Mouse (Mus musculus): ENCODE measurements around the gene Lamc3. TPM values are rescaled to one million over a fixed set of nuclear protein-coding genes. Genes with fewer than 3 reads are reported as not detected.

The Lamc3 gene
- total RNA-seq, 2 experiments from 2014 or later, result 0.60 to 0.66 TPM

- DNase-seq, result no peak
- intact Hi-C loops (cut with DNase I; ENCODE audit: low total_unique reads), result no loop called here
These were observed 36.6 kb downstream of the Lamc3 start for GRCm38 (mm10) chr2:31923645-31924044.

DNA sequence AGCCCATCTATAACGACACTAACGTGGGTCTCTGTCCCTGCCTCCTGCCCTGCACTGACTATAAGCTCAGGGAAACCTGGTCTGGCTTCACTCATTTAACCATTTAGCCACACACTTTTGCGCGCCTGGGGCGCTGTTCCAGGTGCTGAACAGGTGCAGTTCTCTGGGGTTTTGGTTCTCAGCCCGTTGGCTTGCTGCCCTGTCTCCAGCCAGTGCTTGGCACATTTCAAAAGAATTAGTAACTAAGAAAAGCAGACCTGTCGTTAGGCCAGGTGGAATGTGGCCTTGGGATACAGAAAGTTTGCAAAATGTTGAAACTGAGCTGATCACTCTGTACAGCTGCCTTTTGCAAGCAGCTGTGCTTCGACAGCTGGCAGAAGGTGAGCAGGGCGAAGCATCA lies 37.7 kb downstream of the Lamc3 start:
- intact Hi-C loops (cut with DNase I; ENCODE audit: low total_unique reads), result no loop called here

GRCm38 (mm10) chr2:31925936-31926335 lies 38.8 kb downstream of the Lamc3 start:
- intact Hi-C loops (cut with DNase I; ENCODE audit: low total_unique reads), result no loop called here
- DNase-seq, result no peak

More for the DNA sequence above, 37.7 kb downstream of the Lamc3 start:
- DNase-seq, result peak; percentile 33

GRCm38 (mm10) chr2:31929664-31930063 lies 42.6 kb downstream of the Lamc3 start:
- intact Hi-C loops (cut with DNase I; ENCODE audit: low total_unique reads), result no loop called here
- DNase-seq, result no peak

DNA sequence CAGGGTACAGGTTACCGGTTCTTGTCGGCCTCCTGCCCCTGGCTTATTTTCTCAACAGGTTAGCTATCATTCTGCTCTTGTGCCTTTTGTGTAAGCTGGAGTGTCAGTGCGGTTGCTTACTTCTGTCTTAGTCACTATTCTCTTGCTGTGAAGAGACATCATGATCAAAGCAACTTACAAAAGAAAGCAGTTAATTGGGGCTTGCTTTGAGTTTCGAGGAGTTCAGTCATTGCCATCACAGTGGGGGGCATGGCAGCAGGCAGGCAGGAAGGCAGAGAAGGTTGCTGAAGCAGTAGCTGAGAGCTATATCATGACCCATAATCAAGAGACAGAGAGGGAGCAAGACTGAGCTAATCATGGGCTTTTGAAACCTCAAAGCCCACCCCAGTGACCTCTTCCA lies 47.5 kb downstream of the Lamc3 start:
- DNase-seq, result no peak
- intact Hi-C loops (cut with DNase I; ENCODE audit: low total_unique reads), result no loop called here

DNA sequence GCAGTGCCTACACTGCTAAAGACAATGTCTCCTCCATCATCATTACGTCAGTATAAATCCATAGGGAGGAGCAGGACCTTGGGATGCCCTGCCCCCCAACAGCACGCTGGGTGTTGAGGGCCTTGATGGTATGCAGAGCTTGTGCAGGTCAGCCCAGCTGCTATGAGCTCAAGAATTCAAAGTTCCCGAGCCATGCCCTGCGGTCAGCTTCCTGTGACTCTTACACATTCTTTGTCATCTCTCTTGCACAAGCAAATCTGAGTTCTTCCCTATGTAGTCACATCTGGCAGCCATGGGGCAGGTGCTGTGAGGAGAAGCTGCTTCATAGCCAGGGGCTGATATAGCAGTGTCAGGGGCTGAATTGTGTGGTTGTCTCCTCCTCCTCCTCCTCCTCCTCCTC lies 48.0 kb downstream of the Lamc3 start:
- intact Hi-C loops (cut with DNase I; ENCODE audit: low total_unique reads), result no loop called here

DNA sequence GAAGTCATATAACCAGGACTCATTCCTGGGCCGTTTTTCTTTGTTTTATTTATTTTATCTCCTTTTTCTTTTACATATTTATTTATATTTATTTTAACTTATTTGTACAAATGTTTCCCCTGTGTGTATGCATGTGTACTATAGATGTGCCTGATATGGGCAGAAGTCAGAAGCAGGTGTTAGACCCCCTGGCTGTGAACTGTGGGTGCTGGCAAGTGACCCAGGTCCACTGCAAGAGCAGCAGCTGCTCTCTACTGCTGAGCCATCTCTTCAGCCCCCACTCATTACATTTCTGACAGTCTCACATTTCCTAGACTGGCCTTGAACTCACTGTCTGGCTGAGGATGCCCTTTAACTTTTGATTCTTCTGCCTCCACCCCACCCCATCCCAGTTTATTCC lies 51.2 kb downstream of the Lamc3 start:
- intact Hi-C loops (cut with DNase I; ENCODE audit: low total_unique reads), result no loop called here
- DNase-seq, result no peak

More for the DNA sequence above, 48.0 kb downstream of the Lamc3 start:
- no peak for DNase-seq

- intact Hi-C loops (cut with DNase I; ENCODE audit: low total_unique reads), result no loop called here
- DNase-seq, result no peak
These were observed 55.9 kb downstream of the Lamc3 start for GRCm38 (mm10) chr2:31943011-31943410.

DNA sequence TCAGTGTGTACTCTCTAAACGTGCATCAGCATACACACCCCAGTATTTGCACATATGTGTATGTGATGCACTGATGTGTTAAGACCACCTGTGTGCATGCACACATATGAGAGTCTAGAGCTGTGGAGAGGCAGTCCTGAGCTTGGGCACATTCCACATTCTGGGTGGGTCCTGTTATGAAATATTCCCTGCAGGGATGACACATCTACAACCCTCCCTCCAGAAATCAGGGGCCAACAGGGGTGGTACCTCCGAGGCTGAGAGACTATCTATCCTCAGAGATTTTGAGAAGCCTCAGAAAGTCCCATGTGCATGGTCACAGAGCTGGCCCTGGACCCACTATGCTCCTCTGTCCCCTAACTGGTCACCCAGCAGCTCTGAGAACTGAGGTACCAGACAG lies 58.5 kb downstream of the Lamc3 start:
- intact Hi-C loops (cut with DNase I; ENCODE audit: low total_unique reads), result no loop called here
- no peak for DNase-seq

GRCm38 (mm10) chr2:31948392-31948791 lies 61.3 kb downstream of the Lamc3 start:
- peak; percentile 71 for DNase-seq
- intact Hi-C loops (cut with DNase I; ENCODE audit: low total_unique reads), result no loop called here

DNA sequence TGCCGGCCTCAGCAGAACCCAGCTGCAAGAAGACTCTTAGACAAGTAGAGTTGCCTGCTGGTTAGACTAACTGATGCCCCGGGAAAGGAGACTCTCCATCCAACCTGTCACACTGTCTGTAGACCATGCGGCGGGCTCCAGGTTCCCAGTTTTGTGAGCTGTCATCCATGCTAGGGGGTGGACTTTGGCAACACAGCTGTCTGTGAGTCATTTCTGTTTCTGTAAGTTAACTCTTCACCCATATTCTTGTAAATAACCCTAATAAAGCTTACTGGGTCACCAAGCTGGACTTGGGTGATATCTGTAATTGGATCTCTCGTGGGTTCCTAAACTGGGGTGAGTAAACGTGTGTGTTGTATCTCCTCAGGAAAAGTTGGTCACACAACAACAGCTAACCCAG lies 61.7 kb downstream of the Lamc3 start:
- no peak for DNase-seq
- intact Hi-C loops (cut with DNase I; ENCODE audit: low total_unique reads), result no loop called here

GRCm38 (mm10) chr2:31950058-31950871 lies 63.2 kb downstream of the Lamc3 start, which contains the start of gene Aif1l:
TSS of gene Aif1l (plus strand) at chr2:31950139.
- DNase-seq, result peak; percentile 80
- intact Hi-C loops (cut with DNase I; ENCODE audit: low total_unique reads), result no loop called here

DNA sequence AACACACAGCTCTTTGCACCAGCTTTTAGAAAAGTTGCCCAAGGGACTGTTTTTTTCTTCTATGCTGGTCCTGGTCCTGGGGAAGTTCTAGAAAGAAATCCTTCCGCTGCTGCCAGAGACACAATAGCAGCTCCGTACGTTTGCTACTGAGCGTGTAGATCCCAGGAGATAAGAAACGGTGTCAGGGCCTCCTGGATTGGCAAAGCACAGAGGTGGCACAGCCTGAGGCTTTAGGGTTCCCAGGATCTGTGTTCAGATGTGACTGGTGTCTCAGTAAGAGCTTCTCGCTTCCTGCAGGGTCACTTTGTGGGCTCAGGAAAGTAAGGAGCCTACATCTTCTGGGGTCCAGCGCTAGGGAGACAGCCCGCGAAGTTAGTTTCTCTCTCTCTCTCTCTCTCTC lies 63.9 kb downstream of the Lamc3 start:
- DNase-seq, result no peak
- intact Hi-C loops (cut with DNase I; ENCODE audit: low total_unique reads), result no loop called here

GRCm38 (mm10) chr2:31952236-31952635 lies 65.1 kb downstream of the Lamc3 start:
- DNase-seq, result peak; percentile 47
- intact Hi-C loops (cut with DNase I; ENCODE audit: low total_unique reads), result no loop called here

DNA sequence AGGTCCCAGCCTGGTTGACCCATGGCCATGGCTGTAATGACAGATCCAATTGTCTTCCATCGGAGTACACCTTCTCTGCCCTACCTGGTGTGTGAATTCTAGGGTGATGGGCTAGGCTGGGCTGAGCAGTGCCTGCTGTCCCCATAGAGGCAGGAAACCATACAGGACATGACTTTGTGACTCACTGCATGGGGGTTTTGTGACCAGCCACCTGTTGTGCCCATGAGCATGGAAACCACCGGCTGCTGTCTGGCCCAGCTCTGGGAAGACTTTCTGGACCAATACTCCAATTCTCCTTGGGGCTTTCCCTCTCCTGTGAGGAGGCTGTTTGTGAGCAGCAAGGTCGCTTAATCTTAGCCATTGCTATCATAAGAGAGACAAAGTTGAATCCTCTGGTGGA lies 65.6 kb downstream of the Lamc3 start:
- intact Hi-C loops (cut with DNase I; ENCODE audit: low total_unique reads), result no loop called here
- no peak for DNase-seq

GRCm38 (mm10) chr2:31953687-31954086 lies 66.6 kb downstream of the Lamc3 start:
- intact Hi-C loops (cut with DNase I; ENCODE audit: low total_unique reads), result no loop called here
- no peak for DNase-seq

DNA sequence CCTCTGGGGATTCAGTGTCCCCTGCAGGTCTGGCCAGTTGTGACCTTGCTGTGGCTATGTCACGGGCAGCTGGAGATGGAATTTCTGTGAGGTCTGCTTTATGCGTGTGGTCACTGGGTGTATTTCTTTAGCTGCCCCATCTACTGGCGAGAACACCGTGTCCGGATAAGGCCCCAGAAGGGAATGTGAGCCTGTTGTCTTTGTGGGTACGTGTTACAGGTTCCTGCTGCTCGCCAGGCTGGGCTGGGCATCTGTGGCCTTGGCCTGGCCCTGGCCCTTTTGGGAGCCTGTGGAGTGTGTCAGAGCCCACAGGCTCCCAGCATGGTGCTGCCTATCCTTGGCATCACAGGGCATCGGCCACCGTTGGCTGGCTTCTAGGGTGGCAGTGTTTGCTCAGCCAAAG lies 67.7 kb downstream of the Lamc3 start:
- DNase-seq, result no peak
- intact Hi-C loops (cut with DNase I; ENCODE audit: low total_unique reads), result no loop called here

GRCm38 (mm10) chr2:31955686-31956085 lies 68.6 kb downstream of the Lamc3 start:
- intact Hi-C loops (cut with DNase I; ENCODE audit: low total_unique reads), result no loop called here

GRCm38 (mm10) chr2:31957211-31957610 lies 70.1 kb downstream of the Lamc3 start:
- peak; percentile 48 for DNase-seq
- intact Hi-C loops (cut with DNase I; ENCODE audit: low total_unique reads), result no loop called here

More at GRCm38 (mm10) chr2:31955686-31956085, 68.6 kb downstream of the Lamc3 start:
- no peak for DNase-seq

- intact Hi-C loops (cut with DNase I; ENCODE audit: low total_unique reads), result no loop called here
- no peak for DNase-seq
These were observed 73.9 kb downstream of the Lamc3 start for GRCm38 (mm10) chr2:31960986-31961385.

DNA sequence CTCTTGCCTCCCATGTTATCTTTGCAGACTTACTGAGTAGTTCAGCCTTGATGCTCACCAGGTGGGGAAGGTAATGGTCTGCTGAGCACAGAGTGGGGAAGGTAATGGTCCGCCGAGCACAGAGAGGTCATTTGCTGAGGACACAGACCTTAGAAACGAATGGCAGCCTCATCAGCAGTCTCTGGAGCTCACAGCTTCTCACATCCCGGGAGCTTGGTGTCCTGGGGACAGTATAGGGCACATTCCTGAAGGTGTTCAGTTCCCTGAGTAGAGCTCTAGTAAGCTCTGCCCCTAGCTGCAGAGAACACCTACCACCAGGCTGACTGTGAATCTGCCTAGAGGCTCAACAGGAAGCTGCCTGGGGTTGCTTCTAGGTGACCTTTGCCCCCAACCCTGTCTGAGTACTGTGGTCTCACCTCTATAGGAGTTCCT lies 74.7 kb downstream of the Lamc3 start:
- no peak for DNase-seq
- intact Hi-C loops (cut with DNase I; ENCODE audit: low total_unique reads), result no loop called here
